Mouse (Mus musculus) CH12.LX (cell line): Measurements from ENCODE around the gene Rgsl1.

Experiments
- CTCF ChIP-seq, 2 experiments: IDR thresholded peaks in 1 of 2; conservative IDR thresholded peaks in 1 of 2; 2 replicates each; pipeline ENCODE4 v1.5.1; 2011 to 2012; ENCODE audit warnings: low read depth in 2 of 2, low read length in 2 of 2, improper control_type of control experiment in 1 of 2, inconsistent platforms in 1 of 2, mild to moderate bottlenecking in 1 of 2, moderate library complexity in 1 of 2
- MAX ChIP-seq: IDR thresholded peaks from 2 replicates; pipeline ENCODE4 v1.6.1; 2011; ENCODE audit warnings: low read length, improper control_type of control experiment
- NRF1 ChIP-seq: IDR thresholded peaks from 2 replicates; pipeline ENCODE4 v1.6.1; 2014; ENCODE audit warnings: low read depth, mild to moderate bottlenecking, inconsistent platforms, low read length, improper control_type of control experiment, moderate library complexity
- RCOR1 ChIP-seq: conservative IDR thresholded peaks from 2 replicates; pipeline ENCODE4 v1.6.1; 2012; ENCODE audit warnings: low read depth, mild to moderate bottlenecking, inconsistent platforms, low read length, improper control_type of control experiment
- USF1 ChIP-seq: IDR thresholded peaks from 2 replicates; pipeline ENCODE4 v1.6.1; 2014; ENCODE audit warnings: low read depth, mild to moderate bottlenecking, inconsistent platforms, low read length, improper control_type of control experiment

DNA sequence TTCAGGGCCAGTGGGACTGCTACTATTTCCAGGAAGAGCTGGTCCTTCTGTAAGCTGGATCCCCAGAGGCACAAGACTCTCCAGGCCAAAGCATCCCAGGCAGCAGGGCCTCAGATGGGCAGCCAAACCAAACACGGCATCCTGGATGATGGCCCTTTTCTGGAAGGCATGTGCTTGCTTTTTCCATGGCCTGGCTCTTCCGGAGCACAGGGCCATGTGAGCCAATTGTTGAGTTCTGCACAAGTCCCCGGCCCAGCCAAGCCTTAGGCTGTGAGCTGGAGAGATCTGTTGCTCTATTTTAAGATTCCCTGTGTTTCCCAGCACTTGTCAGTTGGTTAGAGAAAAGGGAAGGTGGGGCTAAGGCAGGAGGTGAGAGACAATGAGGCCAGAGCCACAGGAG lies 113.3 kb downstream of the Rgsl1 start:
- TF ChIP-seq CTCF (conservative IDR thresholded peaks at IDR 0.05 in 1 of 2, IDR thresholded peaks at IDR 0.05 in 1 of 2; ENCODE audit: low read depth in 2 of 2, low read length in 2 of 2), result no peak
- TF ChIP-seq MAX, result no peak
- no peak for TF ChIP-seq RCOR1
- TF ChIP-seq NRF1, result no peak
- TF ChIP-seq USF1, result no peak
